Mouse (Mus musculus) erythroblast, embryonic 14.5 days (primary cell): ENCODE measurements around the gene Gm10964.

Experiments used
- GATA1 ChIP-seq: IDR thresholded peaks from 2 replicates; pipeline ENCODE4 v1.6.1; 2012; ENCODE audit warnings: low read length, inconsistent platforms, mixed read lengths
- TAL1 ChIP-seq: IDR thresholded peaks from 3 replicates; pipeline ENCODE4 v1.6.1; 2012; ENCODE audit warnings: low read length, inconsistent platforms, mixed read lengths

GRCm38 (mm10) chr3:103743208-103743607 is 4.0 kb downstream of the Gm10964 start:
- TF ChIP-seq GATA1 (no peak), TAL1 (no peak)
